ENCODE assay signal across 8 mouse cellular contexts in the genomic region with DNA sequence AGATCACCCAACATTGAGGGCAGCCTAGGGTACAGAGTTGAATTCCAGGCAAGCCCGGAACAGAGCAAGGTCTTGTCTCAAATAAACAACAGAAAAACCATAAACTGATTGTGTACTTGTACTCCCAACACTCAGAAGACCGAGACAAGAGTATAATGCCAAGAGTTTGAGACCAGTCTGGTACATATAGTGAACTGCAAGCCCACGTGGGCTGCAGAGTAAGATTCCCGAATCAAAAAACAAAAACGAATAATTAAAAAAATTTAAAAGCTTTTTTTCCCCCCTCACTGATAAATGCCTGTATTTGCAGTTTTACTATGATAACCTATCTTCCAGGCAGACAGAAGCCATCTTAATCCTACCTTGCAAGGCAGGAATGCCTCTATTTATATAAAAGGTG. TPM values are rescaled to one million over a fixed set of nuclear protein-coding genes. Genes with fewer than 3 reads are reported as not detected.
A peak's percentile ranks its signal among the peaks of the same experiment; 100 is the strongest.
DNase-seq lines count a peak whose midpoint lies in the region; ATAC-seq and TF ChIP-seq lines count a peak whose summit lies in the region.

No protein-coding gene starts in this region.

- H3K9me3 ChIP-seq in kidney, embryonic 14.5 days (ENCODE audit: control insufficient read depth, low read length): no peaks in the 10 kb centered on the region
- H3K9me3 ChIP-seq in hindbrain, embryonic 11.5 days (ENCODE audit: control insufficient read depth, low read length): no peaks in the 10 kb centered on the region
- H3K9me3 ChIP-seq in midbrain, embryonic 11.5 days (ENCODE audit: control insufficient read depth, low read length): no peaks in the 10 kb centered on the region

- peak overlapping the region; percentile 88 for H3K27ac ChIP-seq in kidney, embryonic 14.5 days (ENCODE audit: low read depth, low read length)
- H3K27ac ChIP-seq in bone marrow macrophage, adult 2 months (ENCODE audit: insufficient read depth, low read depth, low read length): peak overlapping the region; percentile 60
- H3K27ac ChIP-seq in hindbrain, embryonic 11.5 days (ENCODE audit: low read depth, low read length): no peak overlapping the region
- H3K27ac ChIP-seq in midbrain, embryonic 11.5 days (ENCODE audit: low read depth, low read length): no peak overlapping the region

- DNase-seq in kidney, adult 8-10 months: no peak
- DNase-seq in hindbrain, embryonic 11.5 days (ENCODE audit: low spot score): no peak
- DNase-seq in midbrain, embryonic 11.5 days (ENCODE audit: low spot score, missing footprints): peak; percentile 75
- no peak for DNase-seq in adrenal gland, postnatal 10 days
- DNase-seq in frontal cortex, postnatal 25 days (ENCODE audit: low spot score in 2 of 2): no peak

- TF ChIP-seq POLR2A in bone marrow macrophage, adult 2 months (IDR thresholded peaks at IDR 0.05; ENCODE audit: borderline replicate concordance, low read depth, low read length): no peak

- H3K36me3 ChIP-seq in kidney, embryonic 14.5 days (ENCODE audit: control insufficient read depth, insufficient read depth, low read length): peaks cover 7% of the 10 kb centered on the region; the same call in 1 of the 2 replicates
- H3K36me3 ChIP-seq in hindbrain, embryonic 11.5 days (ENCODE audit: control insufficient read depth, insufficient read depth, low read length): no peaks in the 10 kb centered on the region
- no peaks in the 10 kb centered on the region for H3K36me3 ChIP-seq in midbrain, embryonic 11.5 days (ENCODE audit: control insufficient read depth, insufficient read depth, low read length)

- no peaks in the 10 kb centered on the region for H3K27me3 ChIP-seq in kidney, embryonic 14.5 days (ENCODE audit: control insufficient read depth, insufficient read depth, low read length)
- H3K27me3 ChIP-seq in hindbrain, embryonic 11.5 days (ENCODE audit: control insufficient read depth, insufficient read depth, low read length): no peaks in the 10 kb centered on the region
- H3K27me3 ChIP-seq in midbrain, embryonic 11.5 days (ENCODE audit: control insufficient read depth, insufficient read depth, low read length): no peaks in the 10 kb centered on the region

- 32% methylated on average over 5 of the region's 5 CpGs for WGBS in kidney, embryonic 14.5 days
- 43% methylated on average over 5 of the region's 5 CpGs for WGBS in hindbrain, embryonic 11.5 days
- WGBS in midbrain, embryonic 11.5 days: 47% methylated on average over 5 of the region's 5 CpGs

- ATAC-seq in kidney, embryonic 14.5 days (ENCODE audit: low FRiP score, low TSS enrichment): no peak
- no peak for ATAC-seq in hindbrain, embryonic 11.5 days (ENCODE audit: low FRiP score)
- ATAC-seq in midbrain, embryonic 11.5 days (ENCODE audit: low FRiP score): no peak
- ATAC-seq in inflammation-experienced regulatory T-cells, adult 6 months: no peak

- H3K4me1 ChIP-seq in kidney, embryonic 14.5 days (ENCODE audit: control insufficient read depth, insufficient read depth, low read length): peaks cover 7% of the 10 kb centered on the region; the same call in 1 of the 2 replicates
- H3K4me1 ChIP-seq in bone marrow macrophage, adult 2 months (ENCODE audit: control insufficient read depth, insufficient read depth, low read length): peaks cover 8% of the 10 kb centered on the region
- H3K4me1 ChIP-seq in hindbrain, embryonic 11.5 days (replicated peaks; ENCODE audit: control insufficient read depth, insufficient read depth, low read length): no peaks in the 10 kb centered on the region
- peaks cover 6% of the 10 kb centered on the region for H3K4me1 ChIP-seq in midbrain, embryonic 11.5 days (ENCODE audit: control insufficient read depth, insufficient read depth, low read length)

- peak overlapping the region; percentile 72 for H3K9ac ChIP-seq in kidney, embryonic 14.5 days (ENCODE audit: low read depth, low read length)
- H3K9ac ChIP-seq in hindbrain, embryonic 11.5 days (ENCODE audit: low read depth, low read length): peak overlapping the region; percentile 66
- peak overlapping the region; percentile 78 for H3K9ac ChIP-seq in midbrain, embryonic 11.5 days (ENCODE audit: low read length)

- peak overlapping the region; percentile 66 for H3K4me3 ChIP-seq in kidney, embryonic 14.5 days (ENCODE audit: low read length)
- H3K4me3 ChIP-seq in bone marrow macrophage, adult 2 months (ENCODE audit: insufficient read depth, low read length): peak overlapping the region; percentile 61
- peak overlapping the region; percentile 54 for H3K4me3 ChIP-seq in hindbrain, embryonic 11.5 days (ENCODE audit: low read depth, low read length)
- peak overlapping the region; percentile 64 for H3K4me3 ChIP-seq in midbrain, embryonic 11.5 days (ENCODE audit: low read depth, low read length)

- TF ChIP-seq CTCF in bone marrow macrophage, adult 2 months (IDR thresholded peaks at IDR 0.05; ENCODE audit: low read depth, low read length): no peak

- H3K4me2 ChIP-seq in kidney, embryonic 14.5 days (replicated peaks; ENCODE audit: low read depth, low read length): peak overlapping the region; percentile 61
- H3K4me2 ChIP-seq in hindbrain, embryonic 11.5 days (replicated peaks; ENCODE audit: low read depth, low read length): peak overlapping the region; percentile 52
- peak overlapping the region; percentile 77 for H3K4me2 ChIP-seq in midbrain, embryonic 11.5 days

RNA-seq across cellular contexts. Expression of a gene that starts 7.4 kb away (rescaled TPM):
- 43.1 and 59.4 TPM in 2 replicates for polyA plus RNA-seq in kidney, embryonic 14.5 days (2014; fragmentation: Nextera tagmentation; extraction: Ambion mirVana)
- polyA plus RNA-seq in bone marrow macrophage, adult 2 months (2012; ENCODE audit: insufficient read depth, insufficient read length, missing spikeins): 40.3 and 47.6 TPM in 2 replicates
- polyA plus RNA-seq in hindbrain, embryonic 11.5 days (2014; fragmentation: Nextera tagmentation; extraction: Ambion mirVana): 57.4 and 63.1 TPM in 2 replicates
- polyA plus RNA-seq in midbrain, embryonic 11.5 days (2014; fragmentation: Nextera tagmentation; extraction: Ambion mirVana): 62.1 and 67.1 TPM in 2 replicates
- 10 to 100 TPM; 47.6 to 61.9 TPM for total RNA-seq in adrenal gland, postnatal 10 days (2021)
- polyA plus RNA-seq in inflammation-experienced regulatory T-cells, adult 6 months (2017; shearing (Covaris generic)): 10 to 100 TPM; 67.6 to 97.2 (median 82.3) TPM

RNA-seq across cellular contexts. Expression of a gene that starts 7.7 kb away (rescaled TPM):
- polyA plus RNA-seq in kidney, embryonic 14.5 days (2014; fragmentation: Nextera tagmentation; extraction: Ambion mirVana): 23.5 and 25.7 TPM in 2 replicates
- 12.9 and 13.1 TPM in 2 replicates for polyA plus RNA-seq in bone marrow macrophage, adult 2 months (2012; ENCODE audit: insufficient read depth, insufficient read length, missing spikeins)
- 24.7 and 24.8 TPM in 2 replicates for polyA plus RNA-seq in hindbrain, embryonic 11.5 days (2014; fragmentation: Nextera tagmentation; extraction: Ambion mirVana)
- polyA plus RNA-seq in midbrain, embryonic 11.5 days (2014; fragmentation: Nextera tagmentation; extraction: Ambion mirVana): 25.7 and 27.5 TPM in 2 replicates
- 10 to 100 TPM in 1 of 2 experiments, 1 to 10 TPM in 1; 9.1 to 11.0 TPM for total RNA-seq in adrenal gland, postnatal 10 days (2021)
- 10 to 100 TPM in 2 of 3 experiments, 1 to 10 TPM in 1; 9.6 to 11.5 (median 10.6) TPM for polyA plus RNA-seq in inflammation-experienced regulatory T-cells, adult 6 months (2017; shearing (Covaris generic))

Comparison
In these comparisons a context has a peak if more than half of its experiments do, and no peak if none do; other contexts are left out.
1. H3K27ac ChIP-seq: peak in kidney, embryonic 14.5 days (single experiment) and bone marrow macrophage, adult 2 months (single experiment); none in hindbrain, embryonic 11.5 days (single experiment) and midbrain, embryonic 11.5 days (single experiment).
2. Peak in every context shown above with its lines, with median percentiles within 50 percentile points of each other: H3K4me2 ChIP-seq, H3K4me3 ChIP-seq and H3K9ac ChIP-seq.